Mouse (Mus musculus) heart, postnatal 36 days (tissue): ENCODE measurements around the gene Ddx5. TPM values are rescaled to one million over a fixed set of nuclear protein-coding genes. Genes with fewer than 3 reads are reported as not detected.
"Not testable (repeated sequence)": the region's sequence is repeated elsewhere in the genome, so short reads cannot be mapped to it uniquely, and the experiment has no call there.

ENCODE experiments used
- DNase-seq, 2 experiments: peaks; one replicate each; pipeline ENCODE4 v3.0.0; 2021 to 2022
- intact Hi-C: fragments of 180-260 bp; cut with DNase I; formaldehyde crosslinking; loops from one replicate; pipeline ENCODE4 v1.15.1; 2025
- total RNA-seq, 2 experiments: library from RNA; stranded (reverse); gene quantifications; 2 replicates each; pipeline ENCODE4 v1.2.3; 2021

Gene Ddx5
- total RNA-seq, 2 experiments from 2014 or later: 317 to 377 TPM

- no peak for DNase-seq
- intact Hi-C loops: no loop called here
These were observed 21.5 kb downstream of the Ddx5 start for GRCm38 (mm10) chr11:106767516-106767915.

- DNase-seq: no peak
- intact Hi-C loops: no loop called here
These were observed 22.3 kb downstream of the Ddx5 start for GRCm38 (mm10) chr11:106766611-106767162.

GRCm38 (mm10) chr11:106762800-106763185 lies 26.2 kb downstream of the Ddx5 start:
- intact Hi-C loops: no loop called here
- no peak for DNase-seq

- intact Hi-C loops: no loop called here
- DNase-seq: no peak
These were observed 26.7 kb downstream of the Ddx5 start for GRCm38 (mm10) chr11:106762139-106762799.

- DNase-seq: no peak
- intact Hi-C loops: no loop called here
These were observed 28.5 kb downstream of the Ddx5 start for GRCm38 (mm10) chr11:106760511-106760910.

- intact Hi-C loops: no loop called here
- DNase-seq: no peak
These were observed 30.0 kb downstream of the Ddx5 start for GRCm38 (mm10) chr11:106759028-106759427.

GRCm38 (mm10) chr11:106755583-106755982 lies 33.4 kb downstream of the Ddx5 start:
- intact Hi-C loops: no loop called here

GRCm38 (mm10) chr11:106753314-106753713 lies 35.7 kb downstream of the Ddx5 start:
- intact Hi-C loops: no loop called here
- DNase-seq: no peak

More at GRCm38 (mm10) chr11:106755583-106755982, 33.4 kb downstream of the Ddx5 start:
- DNase-seq: no peak

GRCm38 (mm10) chr11:106752103-106752502 lies 36.9 kb downstream of the Ddx5 start:
- intact Hi-C loops: no loop called here

GRCm38 (mm10) chr11:106751039-106752018 lies 37.7 kb downstream of the Ddx5 start, which contains the start of gene Milr1:
Gene Milr1 (plus strand): TSS chr11:106751226.
- DNase-seq: no peak
- intact Hi-C loops: no loop called here

More at GRCm38 (mm10) chr11:106752103-106752502, 36.9 kb downstream of the Ddx5 start:
- DNase-seq: no peak

- no peak for DNase-seq
- intact Hi-C loops: no loop called here
These were observed 38.7 kb downstream of the Ddx5 start, which contains the start of gene Pecam1 for GRCm38 (mm10) chr11:106750121-106750751. Gene Pecam1 (minus strand): TSS chr11:106750628.

- not testable (repeated sequence) for DNase-seq
- intact Hi-C loops: loop anchor here (10.0 kb wide), 1 partner anchor 335 kb away; no protein-coding TSS in a partner anchor
These were observed 39.3 kb downstream of the Ddx5 start for GRCm38 (mm10) chr11:106749557-106750120.

- no peak for DNase-seq
- intact Hi-C loops: loop anchor here (10.0 kb wide), 1 partner anchor 330 kb away; no protein-coding TSS in a partner anchor
These were observed 44.0 kb downstream of the Ddx5 start for GRCm38 (mm10) chr11:106744949-106745348.

- no peak for DNase-seq
- intact Hi-C loops: loop anchor here (1.0 to 10.0 kb wide), 2 partner anchors 94 to 328 kb away; no protein-coding TSS in a partner anchor
These were observed 46.6 kb downstream of the Ddx5 start for GRCm38 (mm10) chr11:106742388-106742841.

- no peak for DNase-seq
- intact Hi-C loops: loop anchor here (1.0 to 10.0 kb wide), 2 partner anchors 94 to 327 kb away; no protein-coding TSS in a partner anchor
These were observed 47.2 kb downstream of the Ddx5 start for GRCm38 (mm10) chr11:106741826-106742225.

GRCm38 (mm10) chr11:106741232-106741631 lies 47.8 kb downstream of the Ddx5 start:
- intact Hi-C loops: loop anchor here (10.0 kb wide), 1 partner anchor 326 kb away; no protein-coding TSS in a partner anchor
- no peak for DNase-seq

- intact Hi-C loops: loop anchor here (1.0 to 10.0 kb wide), 2 partner anchors 61 to 326 kb away; no protein-coding TSS in a partner anchor
- DNase-seq: not testable (repeated sequence)
These were observed 48.3 kb downstream of the Ddx5 start for GRCm38 (mm10) chr11:106740724-106741123.

GRCm38 (mm10) chr11:106739116-106739515 lies 49.9 kb downstream of the Ddx5 start:
- DNase-seq: no peak
- intact Hi-C loops: loop anchor here (5.0 kb wide), 1 partner anchor 37 kb away; no protein-coding TSS in a partner anchor

GRCm38 (mm10) chr11:106737178-106737621 lies 51.8 kb downstream of the Ddx5 start:
- DNase-seq: peak; percentile 47 to 54
- intact Hi-C loops: loop anchor here (2.0 to 5.0 kb wide), 2 partner anchors 22 to 35 kb away; no protein-coding TSS in a partner anchor
